Mouse (Mus musculus): ENCODE data around the gene Atp5b. TPM values are rescaled to one million over a fixed set of nuclear protein-coding genes. Genes with fewer than 3 reads are reported as not detected.
"Not testable (repeated sequence)": the region's sequence is repeated elsewhere in the genome, so short reads cannot be mapped to it uniquely, and the experiment has no call there.

The Atp5b gene
- polyA plus RNA-seq, 1 experiment from 2014 or later = 2,183 TPM

- Histone ChIP-seq H3K4me1 (ENCODE audit: insufficient read depth) (no peaks in the 10 kb centered on the region), H3K27ac (ENCODE audit: low read depth) (no peak overlapping the region), H3K9me3 (ENCODE audit: low read depth, low read length) (no peaks in the 10 kb centered on the region), H3K4me2 (no peak overlapping the region), H3K9ac (no peak overlapping the region), H3K27me3 (ENCODE audit: insufficient read depth, low read length) (no peaks in the 10 kb centered on the region), H3K36me3 (ENCODE audit: insufficient read depth) (peaks cover 71% of the 10 kb centered on the region), H3K4me3 (ENCODE audit: low read depth, low read length) (no peak overlapping the region)
- WGBS = 78% methylated on average over 5 of the region's 5 CpGs
- no peak for ATAC-seq (ENCODE audit: insufficient read depth)
- TF ChIP-seq CTCF (IDR thresholded peaks at IDR 0.05; ENCODE audit: low read depth) = no peak
- DNase-seq = no peak
Observed at GRCm38 (mm10) chr10:128066072-128066471, 17.0 kb upstream of the Atp5b start.

- WGBS = 91% methylated on average over 4 of the region's 4 CpGs
Observed at GRCm38 (mm10) chr10:128069201-128069600, 13.9 kb upstream of the Atp5b start.

GRCm38 (mm10) chr10:128070432-128070831, 12.6 kb upstream of the Atp5b start:
- not testable (repeated sequence) for H3K4me2 ChIP-seq; H3K4me3 ChIP-seq (ENCODE audit: low read depth, low read length); H3K9me3 ChIP-seq (ENCODE audit: low read depth, low read length); ATAC-seq (ENCODE audit: insufficient read depth); DNase-seq; H3K4me1 ChIP-seq (ENCODE audit: insufficient read depth); H3K27ac ChIP-seq (ENCODE audit: low read depth); H3K27me3 ChIP-seq (ENCODE audit: insufficient read depth, low read length); H3K9ac ChIP-seq
- peaks cover 77% of the 10 kb centered on the region for H3K36me3 ChIP-seq (ENCODE audit: insufficient read depth)
- TF ChIP-seq CTCF (IDR thresholded peaks at IDR 0.05; ENCODE audit: low read depth) = 0 out of 2 replicates have a peak, but pooled peaks have one; percentile 10
- 86% methylated on average over 2 of the region's 2 CpGs for WGBS

More at GRCm38 (mm10) chr10:128069201-128069600, 13.9 kb upstream of the Atp5b start:
- no peak overlapping the region for H3K4me3 ChIP-seq (ENCODE audit: low read depth, low read length)
- no peaks in the 10 kb centered on the region for H3K4me1 ChIP-seq (ENCODE audit: insufficient read depth)
- H3K4me2 ChIP-seq = no peak overlapping the region
- ATAC-seq (ENCODE audit: insufficient read depth) (no peak), DNase-seq (no peak)
- no peak overlapping the region for H3K27ac ChIP-seq (ENCODE audit: low read depth)
- no peaks in the 10 kb centered on the region for H3K27me3 ChIP-seq (ENCODE audit: insufficient read depth, low read length)
- TF ChIP-seq CTCF (IDR thresholded peaks at IDR 0.05; ENCODE audit: low read depth) = no peak
- no peaks in the 10 kb centered on the region for H3K9me3 ChIP-seq (ENCODE audit: low read depth, low read length)
- peaks cover 78% of the 10 kb centered on the region for H3K36me3 ChIP-seq (ENCODE audit: insufficient read depth)
- no peak overlapping the region for H3K9ac ChIP-seq

- not testable (repeated sequence) for H3K4me3 ChIP-seq (ENCODE audit: low read depth, low read length); ATAC-seq (ENCODE audit: insufficient read depth); H3K27ac ChIP-seq (ENCODE audit: low read depth); H3K9ac ChIP-seq; H3K27me3 ChIP-seq (ENCODE audit: insufficient read depth, low read length); H3K4me1 ChIP-seq (ENCODE audit: insufficient read depth); H3K4me2 ChIP-seq; H3K9me3 ChIP-seq (ENCODE audit: low read depth, low read length); DNase-seq
- peaks cover 40% of the 10 kb centered on the region for H3K36me3 ChIP-seq (ENCODE audit: insufficient read depth)
- whole genome bisulfite sequencing = 74% methylated on average over 5 of the region's 5 CpGs
Observed at GRCm38 (mm10) chr10:128078269-128078668, 4.8 kb upstream of the Atp5b start.

DNA sequence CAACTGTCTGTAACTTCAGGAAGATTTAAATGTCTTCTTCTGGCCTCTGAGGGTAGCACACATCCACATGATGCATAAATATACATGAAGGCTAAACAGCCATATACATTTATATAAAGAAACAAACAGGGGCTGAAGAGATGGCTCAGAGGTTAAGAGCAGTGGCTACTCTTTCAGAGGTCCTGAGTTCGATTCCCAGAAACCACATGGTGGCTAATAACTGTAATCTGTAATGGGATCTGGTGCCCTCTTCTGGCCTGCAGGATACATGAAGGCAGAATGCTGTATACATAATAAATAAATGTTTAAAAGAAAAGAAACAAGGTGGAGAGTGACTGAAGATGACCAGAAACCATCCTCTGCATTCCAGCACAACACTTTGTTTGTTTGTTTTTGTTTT, 2.6 kb upstream of the Atp5b start:
- Histone ChIP-seq H3K9ac (no peak overlapping the region), H3K4me2 (no peak overlapping the region), H3K27ac (ENCODE audit: low read depth) (no peak overlapping the region), H3K9me3 (ENCODE audit: low read depth, low read length) (no peaks in the 10 kb centered on the region), H3K4me1 (ENCODE audit: insufficient read depth) (no peaks in the 10 kb centered on the region; the same call in 1 of the 2 replicates), H3K27me3 (ENCODE audit: insufficient read depth, low read length) (no peaks in the 10 kb centered on the region), H3K4me3 (ENCODE audit: low read depth, low read length) (no peak overlapping the region), H3K36me3 (ENCODE audit: insufficient read depth) (peaks cover 32% of the 10 kb centered on the region)
- ATAC-seq (ENCODE audit: insufficient read depth) (no peak), DNase-seq (peak; percentile 33)
- 72% methylated on average over 1 of the region's 1 CpGs for WGBS
- TF ChIP-seq CTCF (IDR thresholded peaks at IDR 0.05; ENCODE audit: low read depth) = peak; percentile 38; the same call in 1 of the 2 replicates

DNA sequence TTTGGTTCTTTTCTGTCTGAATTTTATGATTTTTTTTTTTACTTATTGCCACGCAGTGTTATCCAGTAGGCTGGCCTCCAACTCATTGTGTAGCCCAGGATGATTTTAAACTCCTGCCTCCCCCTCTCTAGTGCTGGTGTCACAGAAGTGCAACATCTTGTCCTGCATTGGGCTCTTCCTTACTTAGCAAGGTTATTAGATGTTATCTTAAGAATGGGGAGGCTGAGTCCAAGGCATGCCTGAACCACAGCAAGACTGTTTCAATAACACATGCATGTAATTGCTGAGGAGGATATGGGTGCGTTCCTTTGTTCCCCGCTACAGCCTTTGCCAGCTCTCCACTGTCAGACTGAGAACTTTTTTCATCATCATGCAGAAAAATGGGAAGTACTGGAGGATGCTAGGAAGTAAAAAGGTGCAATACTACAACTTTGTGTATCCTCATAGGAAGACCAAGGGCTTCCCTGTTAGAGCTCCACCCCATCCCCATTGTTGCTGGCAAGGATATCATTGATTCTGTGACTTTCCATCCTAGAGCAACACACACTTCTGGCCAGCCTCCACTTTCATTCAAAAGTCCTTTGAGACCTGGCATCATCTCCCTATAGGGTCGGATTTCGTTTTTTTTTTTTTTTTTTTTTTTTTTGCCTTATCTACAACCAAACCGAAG, 1.1 kb upstream of the Atp5b start:
- peak overlapping the region; percentile 86 for H3K4me2 ChIP-seq
- 51% methylated on average over 6 of the region's 6 CpGs for WGBS
- H3K9ac ChIP-seq = peak overlapping the region; percentile 64
- no peaks in the 10 kb centered on the region; the same call in 1 of the 2 replicates for H3K4me1 ChIP-seq (ENCODE audit: insufficient read depth)
- peak overlapping the region; percentile 97 for H3K4me3 ChIP-seq (ENCODE audit: low read depth, low read length)
- TF ChIP-seq CTCF (IDR thresholded peaks at IDR 0.05; ENCODE audit: low read depth) = no peak
- H3K27me3 ChIP-seq (ENCODE audit: insufficient read depth, low read length) = no peaks in the 10 kb centered on the region
- no peaks in the 10 kb centered on the region for H3K9me3 ChIP-seq (ENCODE audit: low read depth, low read length)
- ATAC-seq (ENCODE audit: insufficient read depth) (no peak), DNase-seq (no peak)
- H3K36me3 ChIP-seq (ENCODE audit: insufficient read depth) = peaks cover 40% of the 10 kb centered on the region
- no peak overlapping the region for H3K27ac ChIP-seq (ENCODE audit: low read depth)

GRCm38 (mm10) chr10:128082477-128082808, 630 bp upstream of the Atp5b start:
- 8% methylated on average over 9 of the region's 9 CpGs for WGBS
- H3K27ac ChIP-seq (ENCODE audit: low read depth) = peak overlapping the region; percentile 58; the same call in 1 of the 2 replicates

More at GRCm38 (mm10) chr10:128082477-128082808, 630 bp upstream of the Atp5b start:
- peaks cover 40% of the 10 kb centered on the region for H3K36me3 ChIP-seq (ENCODE audit: insufficient read depth)
- no peak for TF ChIP-seq CTCF (IDR thresholded peaks at IDR 0.05; ENCODE audit: low read depth)
- no peaks in the 10 kb centered on the region; the same call in 1 of the 2 replicates for H3K4me1 ChIP-seq (ENCODE audit: insufficient read depth)
- no peaks in the 10 kb centered on the region for H3K9me3 ChIP-seq (ENCODE audit: low read depth, low read length)
- H3K27me3 ChIP-seq (ENCODE audit: insufficient read depth, low read length) = no peaks in the 10 kb centered on the region
- peak overlapping the region; percentile 64 for H3K9ac ChIP-seq
- H3K4me2 ChIP-seq = peak overlapping the region; percentile 86
- DNase-seq (no peak), ATAC-seq (ENCODE audit: insufficient read depth) (no peak)
- peak overlapping the region; percentile 97 for H3K4me3 ChIP-seq (ENCODE audit: low read depth, low read length)
